Mouse (Mus musculus) left cerebral cortex, adult 2 months (tissue): ENCODE measurements around the gene Ralb. TPM values are rescaled to one million over a fixed set of nuclear protein-coding genes. Genes with fewer than 3 reads are reported as not detected.

Experiments
- DNase-seq, 2 experiments: peaks; one replicate each; pipeline ENCODE4 v3.0.0; 2021 to 2022; ENCODE audit warnings: low spot score in 2 of 2, mixed read lengths in 1 of 2; ENCODE audit errors: extremely low spot score in 1 of 2
- H3K27ac ChIP-seq: fragments of 200-600 bp; 2 replicates; pipeline ENCODE4 v1.8.1; 2022
- H3K4me3 ChIP-seq: fragments of 200-600 bp; 2 replicates; pipeline ENCODE4 v1.8.1; 2022
- CTCF ChIP-seq: fragments of 200-600 bp; IDR thresholded peaks from 2 replicates; pipeline ENCODE4 v1.8.1; 2022; ENCODE audit warnings: antibody characterized with exemption, mild to moderate bottlenecking, moderate library complexity
- intact Hi-C: fragments of 180-260 bp; cut with DNase I; formaldehyde crosslinking; loops from one replicate; pipeline ENCODE4 v1.15.1; 2025
- total RNA-seq, 2 experiments: library from RNA; stranded (reverse); gene quantifications; 2 replicates each; pipeline ENCODE4 v1.2.3; 2021

Gene Ralb
- total RNA-seq, 2 experiments from 2014 or later = 21.1 to 25.9 TPM

GRCm38 (mm10) chr1:119460062-119460461, 44.5 kb downstream of the Ralb start:
- intact Hi-C loops = no loop called here
- no peak overlapping the region for H3K27ac ChIP-seq
- H3K4me3 ChIP-seq = no peak overlapping the region
- no peak for DNase-seq
- TF ChIP-seq CTCF = no peak

DNA sequence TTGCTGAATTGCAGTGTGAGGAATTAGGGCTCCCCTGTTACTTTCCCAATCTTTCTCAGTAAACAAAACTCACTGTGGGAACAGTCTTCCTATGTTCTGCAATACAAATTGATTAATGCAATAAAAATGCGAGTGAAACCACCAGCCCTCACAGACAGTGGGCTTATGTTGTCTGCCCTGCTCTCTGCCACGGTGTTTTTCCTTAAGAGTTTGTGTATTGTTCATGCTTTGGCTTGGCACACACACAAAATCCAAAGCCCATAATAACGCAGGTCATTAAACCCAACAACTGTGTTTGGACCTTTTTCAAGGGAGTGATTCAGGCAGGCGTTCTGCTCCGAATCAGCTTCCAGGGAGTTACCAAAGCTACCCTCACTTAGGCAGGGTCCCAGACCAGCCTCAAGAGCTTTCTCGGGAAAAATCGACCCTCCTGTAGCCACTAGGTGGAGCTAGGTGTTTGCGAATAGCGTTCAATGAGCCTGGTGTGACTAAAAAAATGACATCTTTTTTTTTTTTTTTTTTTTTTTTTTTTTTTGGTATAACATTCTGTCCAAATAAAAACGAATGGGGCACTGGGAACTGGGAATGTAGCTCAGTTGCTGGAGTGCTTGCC, 46.5 kb downstream of the Ralb start:
- Histone ChIP-seq H3K27ac (no peak overlapping the region), H3K4me3 (no peak overlapping the region)
- TF ChIP-seq CTCF = peak; percentile 76
- intact Hi-C loops = loop anchor here (2.0 to 5.0 kb wide), 6 partner anchors 69 to 554 kb away; partner anchors contain the start of gene Tmem185b
- peak; percentile 45 to 74 for DNase-seq

- DNase-seq = no peak
- intact Hi-C loops = loop anchor here (5.0 kb wide), 5 partner anchors 70 to 555 kb away; partner anchors contain the start of gene Tmem185b
Measured at GRCm38 (mm10) chr1:119457528-119457855, 47.1 kb downstream of the Ralb start.

GRCm38 (mm10) chr1:119456671-119457527, 47.7 kb downstream of the Ralb start:
- TF ChIP-seq CTCF = no peak

More at GRCm38 (mm10) chr1:119457528-119457855, 47.1 kb downstream of the Ralb start:
- Histone ChIP-seq H3K4me3 (no peak overlapping the region), H3K27ac (no peak overlapping the region)
- no peak for TF ChIP-seq CTCF

DNA sequence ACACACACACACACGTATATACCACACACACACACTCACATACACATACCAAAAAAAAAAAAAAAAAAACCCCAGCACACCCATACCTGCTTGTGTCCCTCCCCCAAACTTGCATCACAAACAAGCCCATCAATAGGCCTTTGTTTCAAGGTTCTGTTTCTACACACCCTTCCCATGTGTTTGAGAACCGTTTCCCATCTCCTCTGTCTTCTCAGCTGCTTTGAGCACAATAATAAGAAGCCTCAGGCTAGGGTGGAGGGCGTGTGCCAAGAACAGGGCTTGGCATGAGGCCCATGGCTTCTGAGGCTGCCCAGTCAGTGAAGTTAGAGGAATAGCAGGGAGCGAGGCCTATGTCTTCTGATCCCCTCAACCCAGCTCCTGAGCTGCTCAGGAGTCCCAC, 50.9 kb downstream of the Ralb start:
- intact Hi-C loops = no loop called here
- Histone ChIP-seq H3K4me3 (no peak overlapping the region), H3K27ac (no peak overlapping the region)
- TF ChIP-seq CTCF = no peak
- DNase-seq = no peak

More at GRCm38 (mm10) chr1:119456671-119457527, 47.7 kb downstream of the Ralb start:
- no peak for DNase-seq
- H3K27ac ChIP-seq = no peak overlapping the region
- H3K4me3 ChIP-seq = no peak overlapping the region
- intact Hi-C loops = loop anchor here (5.0 kb wide), 5 partner anchors 70 to 555 kb away; partner anchors contain the start of gene Tmem185b

DNA sequence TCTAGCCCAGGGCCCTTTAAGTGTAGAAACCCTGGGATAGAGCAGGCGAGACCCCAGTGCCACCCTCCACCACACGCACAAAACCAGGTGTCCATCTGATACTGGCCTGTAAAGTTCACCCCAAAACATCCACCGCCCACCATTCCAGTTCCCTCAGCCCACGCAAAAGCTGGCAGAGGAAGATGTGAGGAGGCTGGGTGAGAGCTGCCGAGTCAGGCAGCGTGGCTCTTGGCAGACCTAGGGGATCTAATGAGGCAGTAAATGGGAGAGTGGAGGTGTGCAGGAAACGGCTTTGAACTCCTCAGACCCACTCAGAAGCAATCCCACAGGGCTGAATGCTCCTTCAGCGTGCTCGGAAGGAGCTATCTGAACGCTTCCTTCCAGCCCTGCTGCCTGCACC, 53.2 kb downstream of the Ralb start:
- intact Hi-C loops = no loop called here
- Histone ChIP-seq H3K27ac (no peak overlapping the region), H3K4me3 (no peak overlapping the region)
- peak in 1 of 2 experiments; percentile 41 for DNase-seq
- TF ChIP-seq CTCF = no peak

DNA sequence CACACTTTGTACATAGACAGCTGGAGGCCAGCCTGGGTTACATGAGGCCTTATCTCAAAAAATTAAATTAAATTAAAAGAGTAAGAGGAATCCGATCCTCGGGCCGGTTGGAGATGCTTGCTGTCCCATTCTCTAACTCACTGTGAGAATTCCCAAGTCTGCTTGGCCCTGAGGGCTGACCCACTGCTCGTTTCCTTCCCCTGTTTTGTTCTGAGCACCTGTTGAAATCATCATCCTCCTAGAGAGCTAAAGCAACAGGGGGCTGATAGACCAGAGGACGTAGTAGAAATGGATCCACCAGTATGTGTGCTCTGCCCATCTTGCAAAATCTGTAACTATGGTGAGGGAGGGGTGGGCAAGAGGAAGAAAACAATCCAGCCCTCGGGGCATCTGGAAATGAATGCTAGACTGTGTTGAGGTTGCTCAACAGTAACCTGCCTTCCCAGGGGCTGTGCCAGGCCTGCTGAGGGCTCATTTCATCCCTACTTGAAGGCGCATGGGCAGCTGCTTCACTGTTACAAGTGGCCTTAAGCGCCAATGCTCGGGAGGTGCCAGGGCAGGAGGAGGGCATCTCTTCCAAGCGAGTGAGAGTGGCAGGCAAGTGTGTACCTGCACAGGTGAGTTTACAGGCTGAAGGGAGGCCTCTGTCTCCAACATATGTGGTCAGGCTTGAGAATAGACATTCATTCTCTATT, 53.8 kb downstream of the Ralb start:
- intact Hi-C loops = no loop called here
- no peak overlapping the region for H3K27ac ChIP-seq
- DNase-seq = no peak
- H3K4me3 ChIP-seq = no peak overlapping the region
- no peak for TF ChIP-seq CTCF

DNA sequence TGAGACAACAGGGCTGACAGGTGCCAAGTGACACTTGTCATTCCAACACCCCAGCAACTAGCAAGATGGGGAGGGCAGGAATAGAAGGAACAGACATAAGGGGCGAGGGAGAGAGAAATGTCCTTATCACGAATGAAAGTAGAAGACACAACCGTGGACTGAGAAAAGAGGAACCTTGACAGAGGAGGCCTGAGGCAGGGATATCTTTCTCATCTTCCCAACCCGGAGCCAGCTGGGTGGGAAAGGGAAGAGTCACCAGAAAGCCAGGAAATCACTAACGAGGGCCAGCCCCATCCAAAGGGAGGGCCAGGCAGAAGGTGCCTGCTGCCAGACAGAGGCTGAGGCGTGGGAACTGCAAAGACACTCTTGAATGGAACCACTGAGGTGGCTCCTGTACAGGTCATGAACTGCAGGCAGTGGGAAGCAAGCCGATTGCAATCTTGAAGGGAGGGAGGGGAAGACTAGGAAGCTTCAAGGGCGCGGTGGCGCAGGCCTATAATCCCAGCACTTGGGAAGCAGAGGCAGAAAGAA, 57.8 kb downstream of the Ralb start:
- no peak overlapping the region for H3K4me3 ChIP-seq
- TF ChIP-seq CTCF = no peak
- intact Hi-C loops = loop anchor here (10.0 kb wide), 1 partner anchor 672 kb away; no protein-coding TSS in a partner anchor
- DNase-seq = no peak
- H3K27ac ChIP-seq = no peak overlapping the region

DNA sequence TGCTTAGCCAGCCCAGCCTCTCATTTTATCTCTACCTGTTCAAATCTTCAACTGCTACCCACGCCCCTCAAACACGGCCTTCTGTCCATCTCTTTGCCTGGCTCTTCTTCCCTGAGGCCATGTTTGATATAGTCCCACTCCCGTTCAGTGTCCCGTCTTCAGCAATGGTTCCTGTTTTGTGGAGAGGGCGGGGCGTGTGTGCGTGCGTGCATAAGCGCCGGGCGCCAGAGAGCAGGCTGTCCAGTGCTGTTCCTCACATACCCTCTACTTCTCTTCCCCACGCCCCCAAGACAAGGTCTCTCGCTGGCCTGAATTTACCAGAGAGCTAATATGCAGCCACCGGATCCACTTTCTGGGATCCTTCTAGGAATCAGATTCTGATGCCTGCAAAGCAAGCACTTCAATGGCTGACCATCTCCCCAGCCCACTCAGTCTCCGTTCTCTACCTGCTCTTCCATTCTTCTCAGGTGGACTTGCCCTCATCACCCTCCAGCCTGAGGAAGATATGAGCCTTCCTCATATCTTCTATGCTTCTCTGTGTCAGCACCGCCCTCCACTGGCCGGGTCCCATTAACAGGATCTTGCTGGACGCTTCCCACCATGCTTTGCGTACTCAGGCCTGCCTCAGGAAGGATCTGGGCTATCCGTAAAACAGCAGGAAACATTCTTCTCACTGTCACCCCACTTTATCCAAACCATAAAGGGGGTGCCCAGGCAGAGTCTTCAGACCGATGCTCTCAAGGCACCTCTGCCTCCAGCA, 60.8 kb downstream of the Ralb start:
- no peak for DNase-seq
- TF ChIP-seq CTCF = peak; percentile 11; the same call in 1 of the 2 replicates
- Histone ChIP-seq H3K4me3 (no peak overlapping the region), H3K27ac (no peak overlapping the region)
- intact Hi-C loops = loop anchor here (10.0 kb wide), 1 partner anchor 669 kb away; no protein-coding TSS in a partner anchor

GRCm38 (mm10) chr1:119442901-119443300, 61.7 kb downstream of the Ralb start:
- no peak for TF ChIP-seq CTCF
- intact Hi-C loops = loop anchor here (10.0 kb wide), 1 partner anchor 668 kb away; no protein-coding TSS in a partner anchor
- Histone ChIP-seq H3K27ac (no peak overlapping the region), H3K4me3 (no peak overlapping the region)
- DNase-seq = no peak

- intact Hi-C loops = no loop called here
- Histone ChIP-seq H3K27ac (no peak overlapping the region), H3K4me3 (no peak overlapping the region)
- TF ChIP-seq CTCF = no peak
- no peak for DNase-seq
Measured at GRCm38 (mm10) chr1:119438105-119438637, 66.4 kb downstream of the Ralb start.
